Mouse (Mus musculus) forebrain, embryonic 14.5 days (tissue): Measurements from ENCODE around the gene Pdzd3. TPM values are rescaled to one million over a fixed set of nuclear protein-coding genes. Genes with fewer than 3 reads are reported as not detected.

Experiments
- ATAC-seq: fragments of 200-750 bp; cut with Nextera tagmentation; 2 replicates; pipeline ENCODE4 v1.8.0; 2017; ENCODE audit warnings: mild to moderate bottlenecking, moderate library complexity
- DNase-seq: peaks from one replicate; pipeline ENCODE4 v3.0.0-alpha.2; 2015; ENCODE audit warnings: low spot score
- H3K27ac ChIP-seq: fragments of 300-500 bp; sonication (generic); 2 replicates; pipeline ENCODE4 v1.5.1; 2014; ENCODE audit warnings: low read depth, mild to moderate bottlenecking, control low read depth, low read length, moderate library complexity
- H3K27me3 ChIP-seq: fragments of 300-500 bp; sonication (generic); replicated peaks from 2 replicates; pipeline ENCODE4 v1.6.1; 2014; ENCODE audit warnings: low read length, control low read depth, mixed read lengths; ENCODE audit not compliant: control insufficient read depth, insufficient read depth
- H3K36me3 ChIP-seq: fragments of 300-500 bp; sonication (generic); 2 replicates; pipeline ENCODE4 v1.6.1; 2014; ENCODE audit warnings: low read length, control low read depth; ENCODE audit not compliant: control insufficient read depth, insufficient read depth
- H3K4me1 ChIP-seq: fragments of 300-500 bp; sonication (generic); 2 replicates; pipeline ENCODE4 v1.6.1; 2014; ENCODE audit warnings: antibody characterized with exemption, low read length, control low read depth; ENCODE audit not compliant: control insufficient read depth, insufficient read depth
- H3K4me2 ChIP-seq: fragments of 300-500 bp; sonication (generic); 2 replicates; pipeline ENCODE4 v1.6.1; 2014; ENCODE audit warnings: mild to moderate bottlenecking, control low read depth, low read length
- H3K4me3 ChIP-seq: fragments of 300-500 bp; sonication (generic); 2 replicates; pipeline ENCODE4 v1.5.1; 2014; ENCODE audit warnings: low read depth, low read length, control low read depth
- H3K9ac ChIP-seq: fragments of 300-500 bp; sonication (generic); 2 replicates; pipeline ENCODE4 v1.6.1; 2014; ENCODE audit warnings: mild to moderate bottlenecking, low read length, control low read depth, moderate library complexity
- H3K9me3 ChIP-seq: fragments of 300-500 bp; sonication (generic); replicated peaks from 2 replicates; pipeline ENCODE4 v1.6.1; 2016; ENCODE audit warnings: low read length, control low read depth, mixed read lengths; ENCODE audit not compliant: control insufficient read depth
- WGBS: fragments of 180-500 bp; shearing (Covaris S2); extraction: QIAGEN DNeasy Blood & Tissue Kit; methylation state at CpG from one replicate; pipeline ENCODE4 v1.1.7; 2014; 5-methylcytosine and 5-hydroxymethylcytosine counted together
- polyA plus RNA-seq: library from polyadenylated mRNA; unstranded; fragments of >200 nt; fragmentation: Nextera tagmentation; extraction: Ambion mirVana; gene quantifications from 2 replicates; pipeline ENCODE4 v1.2.1, GENCODE M21; 2014

Pdzd3 gene
- polyA plus RNA-seq, 1 experiment from 2014 or later: 0.52 TPM

GRCm38 (mm10) chr9:44283183-44283582 is 31.9 kb upstream of the Pdzd3 start:
- WGBS: 81% methylated on average over 5 of the region's 5 CpGs
- ATAC-seq: no peak

GRCm38 (mm10) chr9:44269973-44270372 is 18.7 kb upstream of the Pdzd3 start:
- Histone ChIP-seq H3K9ac (no peak overlapping the region), H3K27me3 (no peaks in the 10 kb centered on the region), H3K36me3 (peaks cover 18% of the 10 kb centered on the region), H3K4me3 (no peak overlapping the region), H3K4me1 (peaks cover 4% of the 10 kb centered on the region), H3K4me2 (no peak overlapping the region), H3K27ac (no peak overlapping the region), H3K9me3 (no peaks in the 10 kb centered on the region)
- DNase-seq: no peak
- WGBS: 76% methylated on average over 4 of the region's 4 CpGs
- no peak for ATAC-seq

More at GRCm38 (mm10) chr9:44283183-44283582, 31.9 kb upstream of the Pdzd3 start:
- no peak overlapping the region for H3K27ac ChIP-seq
- H3K27me3 ChIP-seq: no peaks in the 10 kb centered on the region
- no peaks in the 10 kb centered on the region for H3K9me3 ChIP-seq
- peaks cover 7% of the 10 kb centered on the region for H3K4me1 ChIP-seq
- H3K9ac ChIP-seq: no peak overlapping the region
- no peak overlapping the region for H3K4me2 ChIP-seq
- H3K4me3 ChIP-seq: no peak overlapping the region
- H3K36me3 ChIP-seq: peaks cover 35% of the 10 kb centered on the region
- DNase-seq: no peak

DNA sequence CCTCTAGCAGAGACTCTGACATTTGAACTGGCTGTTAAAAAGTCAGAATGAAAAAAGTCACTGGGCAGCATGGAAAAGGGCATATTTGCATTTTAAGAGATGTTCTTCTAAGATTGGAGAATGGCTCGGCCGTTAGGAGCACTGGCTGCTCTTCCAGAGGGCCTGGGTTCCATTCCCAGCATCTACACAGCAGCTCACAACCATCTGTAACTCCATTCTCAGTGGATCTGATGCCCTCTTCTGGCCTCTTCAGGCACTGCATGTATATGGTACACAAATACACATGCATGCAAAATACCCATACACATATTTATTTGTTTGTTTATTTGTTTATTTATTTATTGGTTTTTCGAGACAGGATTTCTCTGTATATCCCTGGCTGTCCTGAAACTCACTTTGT is 17.8 kb upstream of the Pdzd3 start:
- 80% methylated on average over 3 of the region's 3 CpGs for WGBS
- Histone ChIP-seq H3K9ac (no peak overlapping the region), H3K27me3 (no peaks in the 10 kb centered on the region), H3K36me3 (peaks cover 10% of the 10 kb centered on the region), H3K9me3 (no peaks in the 10 kb centered on the region), H3K27ac (no peak overlapping the region), H3K4me2 (no peak overlapping the region), H3K4me1 (peaks cover 4% of the 10 kb centered on the region), H3K4me3 (no peak overlapping the region)
- DNase-seq (no peak), ATAC-seq (no peak)

GRCm38 (mm10) chr9:44268432-44268831 is 17.2 kb upstream of the Pdzd3 start, which contains the start of gene Nlrx1:
Gene Nlrx1, minus strand, starts transcription at chr9:44268599.
- peak within 1 kb of the TSS; percentile 69 for H3K9ac ChIP-seq
- no peaks in the 10 kb centered on the region for H3K9me3 ChIP-seq
- no peak for ATAC-seq
- DNase-seq: no peak
- peaks cover 4% of the 10 kb centered on the region for H3K4me1 ChIP-seq
- peak within 1 kb of the TSS; percentile 63 for H3K4me2 ChIP-seq
- peak within 1 kb of the TSS; percentile 35; the same call in 1 of the 2 replicates for H3K27ac ChIP-seq
- H3K27me3 ChIP-seq: no peaks in the 10 kb centered on the region
- 90% methylated on average over 6 of the region's 6 CpGs for WGBS
- peaks cover 3% of the 10 kb centered on the region; the same call in 1 of the 2 replicates for H3K36me3 ChIP-seq
- peak within 1 kb of the TSS; percentile 28 for H3K4me3 ChIP-seq

GRCm38 (mm10) chr9:44268027-44268360 is 16.7 kb upstream of the Pdzd3 start:
- peak; percentile 81 for DNase-seq
- Histone ChIP-seq H3K27ac (peak overlapping the region; percentile 35; the same call in 1 of the 2 replicates), H3K4me1 (peaks cover 4% of the 10 kb centered on the region), H3K9me3 (no peaks in the 10 kb centered on the region), H3K4me3 (peak overlapping the region; percentile 28), H3K27me3 (no peaks in the 10 kb centered on the region), H3K4me2 (peak overlapping the region; percentile 63), H3K9ac (peak overlapping the region; percentile 69), H3K36me3 (no peaks in the 10 kb centered on the region)
- ATAC-seq: peak; percentile 90
- WGBS: 7% methylated on average over 28 of the region's 28 CpGs

GRCm38 (mm10) chr9:44267319-44268026 is 16.2 kb upstream of the Pdzd3 start:
- DNase-seq (peak; percentile 17), ATAC-seq (peak; percentile 33)
- peak overlapping the region; percentile 63 for H3K4me2 ChIP-seq
- no peaks in the 10 kb centered on the region for H3K27me3 ChIP-seq
- H3K27ac ChIP-seq: peak overlapping the region; percentile 35; the same call in 1 of the 2 replicates
- 6% methylated on average over 19 of the region's 23 CpGs for WGBS
- peak overlapping the region; percentile 28 for H3K4me3 ChIP-seq
- H3K9ac ChIP-seq: peak overlapping the region; percentile 69
- H3K36me3 ChIP-seq: no peaks in the 10 kb centered on the region
- peaks cover 4% of the 10 kb centered on the region for H3K4me1 ChIP-seq
- H3K9me3 ChIP-seq: no peaks in the 10 kb centered on the region

DNA sequence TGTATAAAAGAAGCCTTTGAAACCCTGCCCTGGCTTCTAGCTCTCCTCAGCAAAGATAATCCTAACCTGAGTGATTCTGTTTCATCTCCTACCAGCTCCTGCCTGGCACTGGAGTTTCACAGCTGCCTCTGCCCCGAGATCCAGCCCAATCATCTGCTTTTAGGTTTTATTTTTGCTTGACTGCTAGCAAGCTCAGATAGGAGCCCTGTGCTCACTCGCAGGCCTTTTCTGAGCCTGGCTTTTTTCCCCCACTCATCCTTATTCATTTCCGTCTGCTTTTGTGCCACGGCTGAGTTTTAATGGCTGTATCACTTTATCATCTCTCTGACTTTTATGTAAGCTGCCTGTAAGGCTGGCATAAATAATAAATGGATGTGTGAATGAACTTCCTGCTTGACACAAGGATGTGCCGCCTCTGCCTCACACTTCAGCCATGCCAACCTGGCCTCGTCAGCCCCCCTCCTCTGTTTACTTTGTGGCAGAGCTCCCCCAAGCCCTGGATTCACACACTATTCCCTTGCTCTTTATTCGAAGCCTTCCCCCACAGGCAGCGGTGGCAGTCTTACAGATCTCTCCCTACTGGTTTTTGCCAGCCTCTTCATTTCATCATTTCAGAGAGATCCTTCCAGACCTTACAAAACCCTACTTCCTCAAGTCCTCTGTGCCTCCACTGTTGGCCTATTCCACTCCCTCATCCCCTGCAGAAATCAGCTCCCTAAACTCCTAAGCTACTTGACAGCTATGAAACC is 15.4 kb upstream of the Pdzd3 start:
- Histone ChIP-seq H3K4me2 (no peak overlapping the region), H3K4me1 (peaks cover 4% of the 10 kb centered on the region), H3K27me3 (no peaks in the 10 kb centered on the region), H3K27ac (peak overlapping the region; percentile 5; the same call in 1 of the 2 replicates), H3K4me3 (no peak overlapping the region), H3K9ac (no peak overlapping the region), H3K36me3 (no peaks in the 10 kb centered on the region), H3K9me3 (no peaks in the 10 kb centered on the region)
- DNase-seq (no peak), ATAC-seq (no peak)
- WGBS: 60% methylated on average over 8 of the region's 8 CpGs

DNA sequence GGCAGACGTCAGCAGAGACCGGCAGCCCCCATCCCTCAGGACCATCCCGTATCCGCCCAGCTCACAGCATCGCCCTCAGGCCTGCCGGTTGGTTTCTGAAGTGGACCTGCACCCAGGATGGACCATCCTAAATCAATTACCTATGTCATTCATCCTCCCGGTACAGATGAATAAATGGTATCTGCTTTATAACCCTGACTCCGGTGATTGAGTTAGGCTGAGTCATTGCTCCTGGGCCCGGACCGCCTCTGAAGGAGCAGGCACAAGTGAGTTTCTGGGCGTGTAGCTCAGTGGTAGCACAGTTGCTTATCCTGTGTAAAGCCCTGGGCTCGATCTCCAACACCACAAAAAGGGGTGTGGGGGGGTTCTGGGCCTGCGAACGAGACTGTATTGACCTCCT is 10.1 kb upstream of the Pdzd3 start:
- Histone ChIP-seq H3K27me3 (no peaks in the 10 kb centered on the region), H3K36me3 (no peaks in the 10 kb centered on the region), H3K4me3 (no peak overlapping the region), H3K4me1 (no peaks in the 10 kb centered on the region; the same call in 1 of the 2 replicates), H3K9ac (no peak overlapping the region), H3K9me3 (no peaks in the 10 kb centered on the region), H3K4me2 (no peak overlapping the region), H3K27ac (no peak overlapping the region)
- ATAC-seq (no peak), DNase-seq (no peak)
- WGBS: 88% methylated on average over 14 of the region's 14 CpGs

- Histone ChIP-seq H3K9ac (no peak overlapping the region), H3K4me2 (no peak overlapping the region), H3K36me3 (no peaks in the 10 kb centered on the region), H3K4me1 (peaks cover 12% of the 10 kb centered on the region), H3K9me3 (no peaks in the 10 kb centered on the region), H3K27ac (no peak overlapping the region), H3K4me3 (no peak overlapping the region), H3K27me3 (no peaks in the 10 kb centered on the region)
- 81% methylated on average over 10 of the region's 10 CpGs for WGBS
- ATAC-seq (no peak), DNase-seq (no peak)
Measured at GRCm38 (mm10) chr9:44259014-44259413, 7.7 kb upstream of the Pdzd3 start.
